13 mouse cellular contexts compared by ENCODE assay signal in genomic region chr9:92544146-92544545, GRCm38 (mm10). TPM values are rescaled to one million over a fixed set of nuclear protein-coding genes. Genes with fewer than 3 reads are reported as not detected.
DNase-seq lines count a peak whose midpoint lies in the region; ATAC-seq and TF ChIP-seq lines count a peak whose summit lies in the region.
"Had no signal": no experiment of that assay in that cellular context is flagged by ENCODE, and none has a peak within 500 bp of the region (broad histone marks: within the 10 kb centered on the region; RNA-seq: fewer than 3 reads in every experiment).

No protein-coding gene starts in this region.

- no peak overlapping the region for H3K9ac ChIP-seq in forebrain, embryonic 14.5 days (ENCODE audit: low read length)
- no peak overlapping the region for H3K9ac ChIP-seq in intestine, embryonic 14.5 days (ENCODE audit: low read length)
- H3K9ac ChIP-seq in intestine, postnatal 0 days (ENCODE audit: low read depth, low read length) = no peak overlapping the region
- H3K9ac ChIP-seq in embryonic facial prominence, embryonic 13.5 days = peak overlapping the region; percentile 46; the same call in 1 of the 2 replicates
- H3K9ac ChIP-seq in limb, embryonic 15.5 days = no peak overlapping the region
- H3K9ac ChIP-seq: liver, postnatal 0 days; midbrain, embryonic 13.5 days had no signal

- no peak overlapping the region for H3K4me2 ChIP-seq in forebrain, embryonic 14.5 days (ENCODE audit: low read length)
- peak overlapping the region; percentile 48 for H3K4me2 ChIP-seq in intestine, embryonic 14.5 days (ENCODE audit: low read length)
- no peak overlapping the region for H3K4me2 ChIP-seq in intestine, postnatal 0 days (replicated peaks; ENCODE audit: low read depth)
- H3K4me2 ChIP-seq in embryonic facial prominence, embryonic 13.5 days = peak overlapping the region; percentile 68
- peak overlapping the region; percentile 55 for H3K4me2 ChIP-seq in limb, embryonic 15.5 days

- no peak for DNase-seq in forebrain, embryonic 10.5 days (ENCODE audit: extremely low spot score, low spot score)
- no peak for DNase-seq in forebrain, embryonic 14.5 days (ENCODE audit: low spot score)
- DNase-seq in intestine, embryonic 14.5 days (ENCODE audit: low spot score) = no peak
- DNase-seq in cerebellum, adult 9-11 months = no peak
- DNase-seq in thymus, postnatal 14 days = no peak
- DNase-seq: kidney, postnatal 14 days; liver, postnatal 0 days; thymus, postnatal 4 days had no signal

- H3K4me3 ChIP-seq in forebrain, embryonic 10.5 days = peak overlapping the region; percentile 81; the same call in 1 of the 2 replicates
- H3K4me3 ChIP-seq in forebrain, embryonic 14.5 days (ENCODE audit: low read depth, low read length) = no peak overlapping the region
- peak overlapping the region; percentile 86; the same call in 1 of the 2 replicates for H3K4me3 ChIP-seq in intestine, embryonic 14.5 days (ENCODE audit: low read depth, low read length)
- H3K4me3 ChIP-seq in intestine, postnatal 0 days (ENCODE audit: low read depth, low read length) = no peak overlapping the region
- peak overlapping the region; percentile 90 for H3K4me3 ChIP-seq in embryonic facial prominence, embryonic 13.5 days
- H3K4me3 ChIP-seq in limb, embryonic 15.5 days = peak overlapping the region; percentile 85
- H3K4me3 ChIP-seq: left cerebral cortex, adult 2 months; midbrain, embryonic 13.5 days had no signal

- no peak overlapping the region for H3K27ac ChIP-seq in forebrain, embryonic 10.5 days
- H3K27ac ChIP-seq in forebrain, embryonic 14.5 days (ENCODE audit: low read depth, low read length) = no peak overlapping the region
- no peak overlapping the region for H3K27ac ChIP-seq in intestine, embryonic 14.5 days (ENCODE audit: low read depth)
- H3K27ac ChIP-seq in intestine, postnatal 0 days (ENCODE audit: low read depth, low read length) = no peak overlapping the region
- 0 out of 2 replicates have a peak overlapping the region, but pooled peaks have one; percentile 74 for H3K27ac ChIP-seq in embryonic facial prominence, embryonic 13.5 days
- peak overlapping the region; percentile 65 for H3K27ac ChIP-seq in limb, embryonic 15.5 days
- H3K27ac ChIP-seq: left cerebral cortex, adult 2 months; midbrain, embryonic 13.5 days had no signal

- peaks cover 40% of the 10 kb centered on the region for H3K4me1 ChIP-seq in forebrain, embryonic 10.5 days
- H3K4me1 ChIP-seq in forebrain, embryonic 14.5 days (ENCODE audit: control insufficient read depth, insufficient read depth, low read length) = no peaks in the 10 kb centered on the region; the same call in 1 of the 2 replicates
- peaks cover 29% of the 10 kb centered on the region for H3K4me1 ChIP-seq in intestine, embryonic 14.5 days (replicated peaks; ENCODE audit: control insufficient read depth, insufficient read depth, low read length)
- H3K4me1 ChIP-seq in intestine, postnatal 0 days (replicated peaks; ENCODE audit: control insufficient read depth, insufficient read depth, low read length) = no peaks in the 10 kb centered on the region
- H3K4me1 ChIP-seq in embryonic facial prominence, embryonic 13.5 days = peaks cover 56% of the 10 kb centered on the region
- peaks cover 41% of the 10 kb centered on the region for H3K4me1 ChIP-seq in limb, embryonic 15.5 days

- H3K9me3 ChIP-seq in forebrain, embryonic 10.5 days = no peaks in the 10 kb centered on the region
- no peaks in the 10 kb centered on the region for H3K9me3 ChIP-seq in forebrain, embryonic 14.5 days (replicated peaks; ENCODE audit: control insufficient read depth, low read length)
- H3K9me3 ChIP-seq in intestine, embryonic 14.5 days (ENCODE audit: control insufficient read depth, low read length) = no peaks in the 10 kb centered on the region
- no peaks in the 10 kb centered on the region for H3K9me3 ChIP-seq in intestine, postnatal 0 days (ENCODE audit: control insufficient read depth)
- no peaks in the 10 kb centered on the region for H3K9me3 ChIP-seq in embryonic facial prominence, embryonic 13.5 days
- H3K9me3 ChIP-seq in limb, embryonic 15.5 days = no peaks in the 10 kb centered on the region
- H3K9me3 ChIP-seq: midbrain, embryonic 13.5 days had no signal

- H3K27me3 ChIP-seq in forebrain, embryonic 10.5 days (ENCODE audit: poor library complexity, severe bottlenecking) = peaks cover 7% of the 10 kb centered on the region; the same call in 1 of the 2 replicates
- H3K27me3 ChIP-seq in forebrain, embryonic 14.5 days (replicated peaks; ENCODE audit: control insufficient read depth, insufficient read depth, low read length) = no peaks in the 10 kb centered on the region
- no peaks in the 10 kb centered on the region for H3K27me3 ChIP-seq in intestine, embryonic 14.5 days (replicated peaks; ENCODE audit: control insufficient read depth, insufficient read depth, low read length)
- H3K27me3 ChIP-seq in intestine, postnatal 0 days (replicated peaks; ENCODE audit: control insufficient read depth, insufficient read depth, low read length) = no peaks in the 10 kb centered on the region
- H3K27me3 ChIP-seq in embryonic facial prominence, embryonic 13.5 days = no peaks in the 10 kb centered on the region
- no peaks in the 10 kb centered on the region for H3K27me3 ChIP-seq in limb, embryonic 15.5 days

- H3K36me3 ChIP-seq in forebrain, embryonic 10.5 days (replicated peaks) = peaks cover 15% of the 10 kb centered on the region
- no peaks in the 10 kb centered on the region for H3K36me3 ChIP-seq in forebrain, embryonic 14.5 days (ENCODE audit: control insufficient read depth, insufficient read depth, low read length)
- H3K36me3 ChIP-seq in intestine, embryonic 14.5 days (ENCODE audit: control insufficient read depth, insufficient read depth, low read length) = no peaks in the 10 kb centered on the region
- 0 out of 2 replicates have a peak, but pooled peaks cover 3% of the 10 kb centered on the region for H3K36me3 ChIP-seq in intestine, postnatal 0 days (ENCODE audit: control insufficient read depth, insufficient read depth)
- peaks cover 14% of the 10 kb centered on the region for H3K36me3 ChIP-seq in embryonic facial prominence, embryonic 13.5 days
- H3K36me3 ChIP-seq in limb, embryonic 15.5 days = peaks cover 6% of the 10 kb centered on the region; the same call in 1 of the 2 replicates
- H3K36me3 ChIP-seq: midbrain, embryonic 13.5 days had no signal

- no peak for ATAC-seq in forebrain, embryonic 14.5 days
- ATAC-seq in intestine, embryonic 14.5 days (replicated peaks; ENCODE audit: low FRiP score, low TSS enrichment, low read depth) = no peak
- no peak for ATAC-seq in intestine, postnatal 0 days
- no peak for ATAC-seq in embryonic facial prominence, embryonic 13.5 days (ENCODE audit: insufficient number of reproducible peaks, insufficient read depth, low FRiP score, low TSS enrichment, low read depth)
- no peak for ATAC-seq in limb, embryonic 15.5 days (ENCODE audit: insufficient number of reproducible peaks, low FRiP score, low TSS enrichment, low read depth)
- ATAC-seq: liver, postnatal 0 days; midbrain, embryonic 13.5 days had no signal

- 75% methylated on average over 1 of the region's 1 CpGs for WGBS in forebrain, embryonic 10.5 days
- 65% methylated on average over 1 of the region's 1 CpGs for WGBS in forebrain, embryonic 14.5 days
- 92% methylated on average over 1 of the region's 1 CpGs for WGBS in intestine, embryonic 14.5 days
- 92% methylated on average over 1 of the region's 1 CpGs for WGBS in intestine, postnatal 0 days
- WGBS in embryonic facial prominence, embryonic 13.5 days = 68% methylated on average over 1 of the region's 1 CpGs
- 70% methylated on average over 1 of the region's 1 CpGs for WGBS in limb, embryonic 15.5 days

- TF ChIP-seq CTCF in intestine, postnatal 0 days (IDR thresholded peaks at IDR 0.05; ENCODE audit: low read depth) = no peak

RNA-seq across cellular contexts. Expression of gene Plod2, which starts 2.1 kb away (rescaled TPM):
- 22.1 and 25.4 TPM in 2 replicates for polyA plus RNA-seq in forebrain, embryonic 10.5 days (2016; fragmentation: Nextera tagmentation; extraction: Ambion mirVana)
- 10.4 and 11.0 TPM in 2 replicates for polyA plus RNA-seq in forebrain, embryonic 14.5 days (2014; fragmentation: Nextera tagmentation; extraction: Ambion mirVana)
- 49.1 and 53.7 TPM in 2 replicates for polyA plus RNA-seq in intestine, embryonic 14.5 days (2014; fragmentation: Nextera tagmentation; extraction: Ambion mirVana)
- polyA plus RNA-seq in intestine, postnatal 0 days (2015; fragmentation: Nextera tagmentation; extraction: Ambion mirVana) = 11.6 and 12.7 TPM in 2 replicates
- polyA plus RNA-seq in embryonic facial prominence, embryonic 13.5 days (2015; fragmentation: Nextera tagmentation; extraction: Ambion mirVana) = 53.4 and 59.4 TPM in 2 replicates
- 52.8 and 55.2 TPM in 2 replicates for polyA plus RNA-seq in limb, embryonic 15.5 days (2015; fragmentation: Nextera tagmentation; extraction: Ambion mirVana)

Comparison
In these comparisons a context has a peak if more than half of its experiments do, and no peak if none do; other contexts are left out.
1. H3K4me3 ChIP-seq: peak in forebrain, embryonic 10.5 days (single experiment), intestine, embryonic 14.5 days (single experiment), embryonic facial prominence, embryonic 13.5 days (single experiment) and limb, embryonic 15.5 days (single experiment); none in forebrain, embryonic 14.5 days (single experiment) and intestine, postnatal 0 days (single experiment).
2. H3K4me2 ChIP-seq: peak in intestine, embryonic 14.5 days (single experiment), embryonic facial prominence, embryonic 13.5 days (single experiment) and limb, embryonic 15.5 days (single experiment); none in forebrain, embryonic 14.5 days (single experiment) and intestine, postnatal 0 days (single experiment).
3. H3K27ac ChIP-seq: peak in embryonic facial prominence, embryonic 13.5 days (single experiment) and limb, embryonic 15.5 days (single experiment); none in forebrain, embryonic 10.5 days (single experiment), forebrain, embryonic 14.5 days (single experiment), intestine, embryonic 14.5 days (single experiment) and intestine, postnatal 0 days (single experiment).